Mouse (Mus musculus): Measurements from ENCODE around the gene Dlg1.

The Dlg1 gene

GRCm38 (mm10) chr16:31663379-31664286 is at the start of gene Dlg1:
Dlg1 (plus strand) TSS chr16:31663443.
- DNase-seq: peak; percentile 97

- DNase-seq: no peak
Measured at GRCm38 (mm10) chr16:31616382-31616781, 46.9 kb upstream of the Dlg1 start.

- DNase-seq: no peak
Measured at GRCm38 (mm10) chr16:31617128-31617527, 46.1 kb upstream of the Dlg1 start.

- peak; percentile 81 for DNase-seq
Measured at GRCm38 (mm10) chr16:31617823-31618371, 45.3 kb upstream of the Dlg1 start.

GRCm38 (mm10) chr16:31618671-31619070 is 44.6 kb upstream of the Dlg1 start:
- DNase-seq: no peak

- DNase-seq: no peak
Measured at GRCm38 (mm10) chr16:31619675-31620335, 43.4 kb upstream of the Dlg1 start.

- DNase-seq: no peak
Measured at GRCm38 (mm10) chr16:31622356-31622755, 40.9 kb upstream of the Dlg1 start.

GRCm38 (mm10) chr16:31623136-31623535 is 40.1 kb upstream of the Dlg1 start:
- DNase-seq: no peak

GRCm38 (mm10) chr16:31624749-31625148 is 38.5 kb upstream of the Dlg1 start:
- DNase-seq: no peak

GRCm38 (mm10) chr16:31626331-31626730 is 36.9 kb upstream of the Dlg1 start:
- DNase-seq: no peak

GRCm38 (mm10) chr16:31630381-31630780 is 32.9 kb upstream of the Dlg1 start:
- no peak for DNase-seq

GRCm38 (mm10) chr16:31631046-31631445 is 32.2 kb upstream of the Dlg1 start:
- DNase-seq: no peak

GRCm38 (mm10) chr16:31634371-31634770 is 28.9 kb upstream of the Dlg1 start:
- no peak for DNase-seq

- DNase-seq: peak; percentile 56
Measured at GRCm38 (mm10) chr16:31638393-31638792, 24.9 kb upstream of the Dlg1 start.

GRCm38 (mm10) chr16:31639946-31640345 is 23.3 kb upstream of the Dlg1 start:
- no peak for DNase-seq

- no peak for DNase-seq
Measured at GRCm38 (mm10) chr16:31641776-31642175, 21.5 kb upstream of the Dlg1 start.

GRCm38 (mm10) chr16:31647221-31647620 is 16.0 kb upstream of the Dlg1 start:
- no peak for DNase-seq

GRCm38 (mm10) chr16:31650788-31651187 is 12.5 kb upstream of the Dlg1 start:
- no peak for DNase-seq

- no peak for DNase-seq
Measured at GRCm38 (mm10) chr16:31651541-31651940, 11.7 kb upstream of the Dlg1 start.

- no peak for DNase-seq
Measured at GRCm38 (mm10) chr16:31652115-31652843, 11.0 kb upstream of the Dlg1 start.

- DNase-seq: no peak
Measured at GRCm38 (mm10) chr16:31653616-31654015, 9.6 kb upstream of the Dlg1 start.

GRCm38 (mm10) chr16:31654021-31654420 is 9.2 kb upstream of the Dlg1 start:
- no peak for DNase-seq

GRCm38 (mm10) chr16:31655531-31655930 is 7.7 kb upstream of the Dlg1 start:
- no peak for DNase-seq

Data from embryo, embryonic 11 days (tissue).